Mouse (Mus musculus) cerebellum, adult 2 months (tissue): Measurements from ENCODE around the gene Ccdc189. TPM values are rescaled to one million over a fixed set of nuclear protein-coding genes. Genes with fewer than 3 reads are reported as not detected.

Experiments
- DNase-seq, 2 experiments: peaks; one replicate each; pipeline ENCODE4 v3.0.0; 2021
- H3K27ac ChIP-seq: fragments of 200-500 bp; 2 replicates; pipeline ENCODE4 v1.5.1; 2012; ENCODE audit warnings: low read length, control low read depth, inconsistent platforms; ENCODE audit not compliant: insufficient read depth
- H3K27me3 ChIP-seq: fragments of 200-500 bp; 2 replicates; pipeline ENCODE4 v1.6.1; 2012; ENCODE audit warnings: inconsistent platforms, mild to moderate bottlenecking, low read length, moderate library complexity; ENCODE audit not compliant: control insufficient read depth, insufficient read depth
- H3K4me1 ChIP-seq: fragments of 200-500 bp; 2 replicates; pipeline ENCODE4 v1.6.1; 2011; ENCODE audit warnings: low read length; ENCODE audit not compliant: control insufficient read depth, insufficient read depth
- H3K4me3 ChIP-seq: fragments of 200-500 bp; replicated peaks from 2 replicates; pipeline ENCODE3; 2011; ENCODE audit warnings: mild to moderate bottlenecking, low read depth, low read length, control low read depth; ENCODE audit not compliant: insufficient read depth
- CTCF ChIP-seq: fragments of 200-500 bp; IDR thresholded peaks from 2 replicates; pipeline ENCODE4 v1.5.1; 2011; ENCODE audit warnings: low read depth, mild to moderate bottlenecking, control low read depth, low read length, moderate library complexity, borderline replicate concordance; ENCODE audit not compliant: insufficient read depth
- POLR2A ChIP-seq: fragments of 200-500 bp; IDR thresholded peaks from 2 replicates; pipeline ENCODE4 v1.6.1; 2011; ENCODE audit warnings: low read length, control low read depth, borderline replicate concordance; ENCODE audit not compliant: insufficient read depth
- WGBS: fragments of 180-500 bp; shearing (Covaris S2); methylation state at CpG from one replicate; pipeline ENCODE4 v1.1.7; 2018; 5-methylcytosine and 5-hydroxymethylcytosine counted together
- polyA plus RNA-seq: library from polyadenylated mRNA; depleted of rRNA; stranded (reverse); fragments of >200 nt; gene quantifications from 2 replicates; pipeline ENCODE4 v1.2.3, GENCODE M21; 2012

The Ccdc189 gene
- polyA plus RNA-seq, 1 experiment, result 10.1 TPM

GRCm38 (mm10) chr7:127607150-127607549, 18.8 kb upstream of the Ccdc189 start:
- WGBS, result 84% methylated on average over 6 of the region's 6 CpGs
- Histone ChIP-seq H3K4me3 (no peak overlapping the region), H3K27me3 (no peaks in the 10 kb centered on the region), H3K4me1 (no peaks in the 10 kb centered on the region), H3K27ac (no peak overlapping the region)
- no peak for DNase-seq
- TF ChIP-seq POLR2A (no peak), CTCF (no peak)

- DNase-seq, result no peak
- Histone ChIP-seq H3K4me1 (no peaks in the 10 kb centered on the region), H3K27ac (no peak overlapping the region), H3K4me3 (no peak overlapping the region), H3K27me3 (no peaks in the 10 kb centered on the region)
- 87% methylated on average over 10 of the region's 10 CpGs for WGBS
- TF ChIP-seq CTCF (no peak), POLR2A (no peak)
These were observed 15.9 kb upstream of the Ccdc189 start for GRCm38 (mm10) chr7:127604256-127604655.

GRCm38 (mm10) chr7:127602903-127603302, 14.5 kb upstream of the Ccdc189 start:
- H3K4me1 ChIP-seq, result no peaks in the 10 kb centered on the region
- 77% methylated on average over 2 of the region's 2 CpGs for WGBS
- TF ChIP-seq CTCF, result no peak
- no peak for TF ChIP-seq POLR2A
- H3K27me3 ChIP-seq, result no peaks in the 10 kb centered on the region
- H3K27ac ChIP-seq, result no peak overlapping the region
- H3K4me3 ChIP-seq, result no peak overlapping the region
- DNase-seq, result no peak

GRCm38 (mm10) chr7:127601735-127602134, 13.3 kb upstream of the Ccdc189 start:
- TF ChIP-seq CTCF (no peak), POLR2A (no peak)
- H3K4me1 ChIP-seq, result no peaks in the 10 kb centered on the region
- WGBS, result 59% methylated on average over 4 of the region's 4 CpGs
- DNase-seq, result no peak
- H3K4me3 ChIP-seq, result no peak overlapping the region
- no peak overlapping the region for H3K27ac ChIP-seq
- no peaks in the 10 kb centered on the region for H3K27me3 ChIP-seq

- Histone ChIP-seq H3K27me3 (no peaks in the 10 kb centered on the region), H3K4me1 (no peaks in the 10 kb centered on the region), H3K27ac (no peak overlapping the region), H3K4me3 (no peak overlapping the region)
- 83% methylated on average over 7 of the region's 7 CpGs for WGBS
- DNase-seq, result no peak
- TF ChIP-seq CTCF (no peak), POLR2A (no peak)
These were observed 12.2 kb upstream of the Ccdc189 start for GRCm38 (mm10) chr7:127600612-127601011.

GRCm38 (mm10) chr7:127596747-127597146, 8.4 kb upstream of the Ccdc189 start:
- DNase-seq, result no peak
- Histone ChIP-seq H3K27me3 (no peaks in the 10 kb centered on the region), H3K4me3 (no peak overlapping the region), H3K27ac (no peak overlapping the region), H3K4me1 (no peaks in the 10 kb centered on the region)
- no peak for TF ChIP-seq POLR2A
- TF ChIP-seq CTCF, result no peak
- WGBS, result 95% methylated on average over 17 of the region's 17 CpGs

GRCm38 (mm10) chr7:127592575-127592974, 4.2 kb upstream of the Ccdc189 start:
- H3K27ac ChIP-seq, result no peak overlapping the region
- no peak overlapping the region for H3K4me3 ChIP-seq
- 90% methylated on average over 14 of the region's 14 CpGs for WGBS
- DNase-seq, result no peak
- no peaks in the 10 kb centered on the region for H3K27me3 ChIP-seq
- H3K4me1 ChIP-seq, result peaks cover 7% of the 10 kb centered on the region
- TF ChIP-seq CTCF, result no peak
- no peak for TF ChIP-seq POLR2A

GRCm38 (mm10) chr7:127591108-127591507, 2.7 kb upstream of the Ccdc189 start:
- Histone ChIP-seq H3K4me3 (no peak overlapping the region), H3K27me3 (no peaks in the 10 kb centered on the region), H3K27ac (no peak overlapping the region), H3K4me1 (peaks cover 7% of the 10 kb centered on the region)
- no peak for TF ChIP-seq CTCF
- no peak for TF ChIP-seq POLR2A
- no peak for DNase-seq
- 79% methylated on average over 10 of the region's 10 CpGs for WGBS

- WGBS, result 84% methylated on average over 9 of the region's 9 CpGs
- Histone ChIP-seq H3K4me3 (peak overlapping the region; percentile 86), H3K27ac (no peak overlapping the region), H3K27me3 (no peaks in the 10 kb centered on the region), H3K4me1 (peaks cover 7% of the 10 kb centered on the region)
- no peak for DNase-seq
- TF ChIP-seq CTCF (no peak), POLR2A (no peak)
These were observed 1.2 kb upstream of the Ccdc189 start for GRCm38 (mm10) chr7:127589637-127590036.

GRCm38 (mm10) chr7:127588901-127589300, 506 bp upstream of the Ccdc189 start:
- peaks cover 7% of the 10 kb centered on the region for H3K4me1 ChIP-seq
- DNase-seq, result no peak
- WGBS, result 4% methylated on average over 29 of the region's 29 CpGs
- no peak overlapping the region for H3K27ac ChIP-seq
- peak overlapping the region; percentile 86 for H3K4me3 ChIP-seq
- no peak for TF ChIP-seq CTCF
- no peaks in the 10 kb centered on the region for H3K27me3 ChIP-seq
